Mouse (Mus musculus) C2C12 (cell line): Measurements from ENCODE around the gene Slc3a1. TPM values are rescaled to one million over a fixed set of nuclear protein-coding genes. Genes with fewer than 3 reads are reported as not detected.

Source experiments
- H3K27me3 ChIP-seq: one replicate; pipeline ENCODE4 v1.6.1; 2011; ENCODE audit not compliant: control insufficient read depth, insufficient read depth, insufficient read length
- H3K36me3 ChIP-seq: one replicate; pipeline ENCODE4 v1.6.1; 2011; ENCODE audit not compliant: control insufficient read depth, insufficient read depth
- H3K4me3 ChIP-seq: one replicate; pipeline ENCODE4 v1.5.1; 2011; ENCODE audit warnings: mild to moderate bottlenecking, control low read depth; ENCODE audit not compliant: poor library complexity, insufficient read depth, severe bottlenecking
- H3K79me2 ChIP-seq: one replicate; pipeline ENCODE4 v1.6.1; 2011; ENCODE audit not compliant: control insufficient read depth, insufficient read depth
- H3K79me3 ChIP-seq: one replicate; pipeline ENCODE4 v1.6.1; 2011; ENCODE audit warnings: low read depth, control low read depth
- H3ac ChIP-seq: one replicate; pipeline ENCODE3; 2011; ENCODE audit warnings: low read depth; ENCODE audit not compliant: control insufficient read depth, insufficient read length
- CEBPB ChIP-seq: IDR thresholded peaks from one replicate; pipeline ENCODE4 v1.6.1; 2011; ENCODE audit warnings: low read depth, mild to moderate bottlenecking, control low read depth, moderate library complexity
- CTCF ChIP-seq: IDR thresholded peaks from one replicate; pipeline ENCODE4 v1.5.1; 2011; ENCODE audit not compliant: control insufficient read depth, insufficient read depth, insufficient read length
- FOSL1 ChIP-seq: IDR thresholded peaks from one replicate; pipeline ENCODE4 v1.8.0; 2011; ENCODE audit warnings: mild to moderate bottlenecking, low read length; ENCODE audit not compliant: poor library complexity, insufficient read depth, severe bottlenecking
- MAX ChIP-seq: IDR thresholded peaks from one replicate; pipeline ENCODE4 v1.6.1; 2011; ENCODE audit warnings: mild to moderate bottlenecking, control low read depth
- MYOD1 ChIP-seq: IDR thresholded peaks from one replicate; pipeline ENCODE4 v1.6.1; 2011; ENCODE audit warnings: low read depth; ENCODE audit not compliant: control insufficient read depth, insufficient read length
- MYOG ChIP-seq: IDR thresholded peaks from one replicate; pipeline ENCODE4 v1.6.1; 2011; ENCODE audit not compliant: control insufficient read depth, insufficient read length; ENCODE audit errors: extremely low read depth
- USF1 ChIP-seq: IDR thresholded peaks from one replicate; pipeline ENCODE4 v1.6.1; 2011; ENCODE audit warnings: low read depth, mild to moderate bottlenecking, control low read depth, moderate library complexity
- polyA plus RNA-seq: library from polyadenylated mRNA; unstranded; fragments of >200 nt; fragmentation: generic; extraction: Trizol; gene quantifications from one replicate; pipeline ENCODE4 v1.2.1, GENCODE M21; 2012; ENCODE audit warnings: missing spikeins

The Slc3a1 gene
- polyA plus RNA-seq, 1 experiment, result 0.04 TPM

GRCm38 (mm10) chr17:85058276-85058675 lies 30.1 kb downstream of the Slc3a1 start:
- Histone ChIP-seq H3K79me3 (no peaks in the 10 kb centered on the region), H3K36me3 (peaks cover 2% of the 10 kb centered on the region), H3K79me2 (no peaks in the 10 kb centered on the region), H3K4me3 (no peak overlapping the region), H3ac (no peak overlapping the region), H3K27me3 (no peaks in the 10 kb centered on the region)
- TF ChIP-seq CTCF (no peak), CEBPB (no peak), USF1 (no peak), FOSL1 (no peak), MAX (no peak), MYOD1 (no peak), MYOG (no peak)

GRCm38 (mm10) chr17:85059136-85059535 lies 31.0 kb downstream of the Slc3a1 start:
- H3K36me3 ChIP-seq, result peaks cover 5% of the 10 kb centered on the region

DNA sequence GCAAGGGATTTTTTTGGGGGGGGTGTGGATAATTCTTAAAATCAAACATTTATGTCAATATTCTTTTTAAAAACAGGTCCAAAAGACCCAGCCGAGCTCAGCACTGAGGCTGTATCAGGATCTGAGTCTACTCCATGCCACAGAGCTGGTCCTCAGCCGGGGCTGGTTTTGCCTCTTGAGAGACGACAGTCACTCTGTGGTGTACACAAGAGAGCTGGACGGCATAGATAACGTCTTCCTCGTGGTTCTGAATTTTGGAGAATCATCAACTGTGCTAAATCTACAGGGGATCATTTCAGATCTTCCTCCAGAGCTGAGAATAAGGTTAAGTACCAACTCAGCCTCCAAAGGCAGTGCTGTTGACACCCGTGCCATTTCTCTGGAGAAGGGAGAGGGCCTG lies 35.4 kb downstream of the Slc3a1 start:
- Histone ChIP-seq H3K79me2 (no peaks in the 10 kb centered on the region), H3K36me3 (peaks cover 26% of the 10 kb centered on the region)

More at GRCm38 (mm10) chr17:85059136-85059535, 31.0 kb downstream of the Slc3a1 start:
- Histone ChIP-seq H3K79me2 (no peaks in the 10 kb centered on the region), H3K4me3 (no peak overlapping the region), H3ac (no peak overlapping the region), H3K79me3 (no peaks in the 10 kb centered on the region), H3K27me3 (no peaks in the 10 kb centered on the region)
- TF ChIP-seq MAX (no peak), FOSL1 (no peak), CEBPB (no peak), CTCF (no peak), MYOG (no peak), USF1 (no peak), MYOD1 (no peak)

GRCm38 (mm10) chr17:85067331-85067730 lies 39.2 kb downstream of the Slc3a1 start:
- Histone ChIP-seq H3K27me3 (no peaks in the 10 kb centered on the region), H3K36me3 (peaks cover 48% of the 10 kb centered on the region), H3ac (no peak overlapping the region), H3K79me2 (no peaks in the 10 kb centered on the region), H3K4me3 (no peak overlapping the region), H3K79me3 (no peaks in the 10 kb centered on the region)
- TF ChIP-seq CTCF (no peak), MYOG (no peak), MAX (no peak), CEBPB (no peak), USF1 (no peak), FOSL1 (no peak), MYOD1 (no peak)

More for the DNA sequence above, 35.4 kb downstream of the Slc3a1 start:
- Histone ChIP-seq H3K27me3 (no peaks in the 10 kb centered on the region), H3K79me3 (no peaks in the 10 kb centered on the region), H3K4me3 (no peak overlapping the region), H3ac (no peak overlapping the region)
- TF ChIP-seq CTCF (no peak), FOSL1 (no peak), MYOG (no peak)

- no peaks in the 10 kb centered on the region for H3K79me3 ChIP-seq
These were observed 42.5 kb downstream of the Slc3a1 start for GRCm38 (mm10) chr17:85070658-85071057.

GRCm38 (mm10) chr17:85071088-85071775 lies 43.1 kb downstream of the Slc3a1 start:
- no peaks in the 10 kb centered on the region for H3K79me3 ChIP-seq
- no peak overlapping the region for H3K4me3 ChIP-seq
- no peaks in the 10 kb centered on the region for H3K27me3 ChIP-seq
- H3K36me3 ChIP-seq, result peaks cover 43% of the 10 kb centered on the region
- H3ac ChIP-seq, result no peak overlapping the region
- TF ChIP-seq FOSL1, result no peak
- no peak for TF ChIP-seq CEBPB
- TF ChIP-seq MAX, result no peak
- TF ChIP-seq CTCF, result no peak
- no peak for TF ChIP-seq USF1
- TF ChIP-seq MYOD1, result no peak
- TF ChIP-seq MYOG, result no peak
- H3K79me2 ChIP-seq, result no peaks in the 10 kb centered on the region

More at GRCm38 (mm10) chr17:85070658-85071057, 42.5 kb downstream of the Slc3a1 start:
- H3ac ChIP-seq, result no peak overlapping the region
- H3K36me3 ChIP-seq, result peaks cover 38% of the 10 kb centered on the region
- H3K27me3 ChIP-seq, result no peaks in the 10 kb centered on the region
- TF ChIP-seq CTCF, result no peak
- no peak for TF ChIP-seq USF1
- TF ChIP-seq MYOG, result no peak
- no peak for TF ChIP-seq MYOD1
- no peak for TF ChIP-seq FOSL1
- TF ChIP-seq MAX, result no peak
- no peak for TF ChIP-seq CEBPB
- no peaks in the 10 kb centered on the region for H3K79me2 ChIP-seq
- no peak overlapping the region for H3K4me3 ChIP-seq
